In the genomic region with DNA sequence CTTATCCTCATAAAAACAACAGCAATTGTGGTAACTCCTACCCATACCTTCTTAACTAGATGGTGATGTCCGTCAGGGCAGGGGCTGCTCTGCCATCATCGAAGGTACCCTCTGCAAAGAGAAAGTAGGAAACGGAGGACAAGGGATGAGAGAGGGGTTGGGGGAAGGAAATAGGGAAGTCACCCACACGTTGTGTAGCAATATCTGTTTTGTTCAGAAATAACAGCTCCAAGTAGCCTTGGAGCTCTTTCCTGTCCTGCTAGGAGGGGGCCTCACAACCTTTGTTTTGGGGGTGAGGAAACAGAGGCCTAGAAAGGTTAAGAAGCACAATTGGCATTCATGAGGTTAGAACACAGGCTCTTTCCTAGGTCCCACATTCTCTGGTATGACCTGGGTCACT, we compare ENCODE assay signal across 16 mouse cellular contexts. TPM values are rescaled to one million over a fixed set of nuclear protein-coding genes. Genes with fewer than 3 reads are reported as not detected.
"Had no signal": no experiment of that assay in that cellular context is flagged by ENCODE, and none has a peak within 500 bp of the region (broad histone marks: within the 10 kb centered on the region; RNA-seq: fewer than 3 reads in every experiment).

No protein-coding gene starts in this region.

- H3K9ac ChIP-seq: liver, embryonic 13.5 days; midbrain, embryonic 13.5 days; neural tube, embryonic 12.5 days; stomach, embryonic 15.5 days had no signal

- H3K9me3 ChIP-seq: limb, embryonic 10.5 days; liver, embryonic 13.5 days; midbrain, embryonic 13.5 days; neural tube, embryonic 12.5 days; stomach, embryonic 15.5 days had no signal

- H3K27me3 ChIP-seq: liver, embryonic 13.5 days; midbrain, embryonic 13.5 days; neural tube, embryonic 12.5 days; stomach, embryonic 15.5 days had no signal

- H3K36me3 ChIP-seq: limb, embryonic 10.5 days; liver, embryonic 13.5 days; midbrain, embryonic 13.5 days; neural tube, embryonic 12.5 days; stomach, embryonic 15.5 days had no signal

- H3K4me2 ChIP-seq: liver, embryonic 13.5 days; midbrain, embryonic 13.5 days; neural tube, embryonic 12.5 days; stomach, embryonic 15.5 days had no signal

- ATAC-seq: lung, postnatal 0 days; midbrain, embryonic 13.5 days had no signal

- H3K4me1 ChIP-seq: midbrain, embryonic 13.5 days; neural tube, embryonic 12.5 days had no signal

- H3K27ac ChIP-seq: left cerebral cortex, adult 2 months; limb, embryonic 10.5 days; liver, embryonic 13.5 days; midbrain, embryonic 13.5 days; neural tube, embryonic 12.5 days; stomach, embryonic 15.5 days had no signal

- DNase-seq: kidney, adult 18-20 months; kidney, postnatal 10 days; liver, embryonic 13.5 days; lung, adult 2 months; lung, postnatal 36 days; right cerebral cortex, postnatal 14 days; thymus, adult 2 months; thymus, postnatal 25 days had no signal

- H3K4me3 ChIP-seq: left cerebral cortex, adult 2 months; limb, embryonic 10.5 days; liver, embryonic 13.5 days; midbrain, embryonic 13.5 days; neural tube, embryonic 12.5 days; stomach, embryonic 15.5 days had no signal

RNA-seq across cellular contexts. Expression of a gene that starts 39.3 kb away (rescaled TPM):
- total RNA-seq: layer of hippocampus, postnatal 25 days; left cerebral cortex, adult 2 months; left cerebral cortex, postnatal 14 days had no signal
